Mouse (Mus musculus): ENCODE measurements at regions not wholly inside any gene's neighbourhood (a gene's known extent, or its start where the extent isn't known, plus 50 kb on each side); places are given as distances from the start of the nearest gene placed in this dataset.

GRCm38 (mm10) chr2:75756704-75757638, 52.5 kb upstream of the Nfe2l2 start:
- TF ChIP-seq CTCF (IDR thresholded peaks at IDR 0.05; ENCODE audit: low read depth, low read length) = no peak
- TF ChIP-seq POLR2A (IDR thresholded peaks at IDR 0.05; ENCODE audit: insufficient read depth, low read length) = no peak
